Mouse (Mus musculus): ENCODE measurements around the gene BC049730.

BC049730 gene

DNA sequence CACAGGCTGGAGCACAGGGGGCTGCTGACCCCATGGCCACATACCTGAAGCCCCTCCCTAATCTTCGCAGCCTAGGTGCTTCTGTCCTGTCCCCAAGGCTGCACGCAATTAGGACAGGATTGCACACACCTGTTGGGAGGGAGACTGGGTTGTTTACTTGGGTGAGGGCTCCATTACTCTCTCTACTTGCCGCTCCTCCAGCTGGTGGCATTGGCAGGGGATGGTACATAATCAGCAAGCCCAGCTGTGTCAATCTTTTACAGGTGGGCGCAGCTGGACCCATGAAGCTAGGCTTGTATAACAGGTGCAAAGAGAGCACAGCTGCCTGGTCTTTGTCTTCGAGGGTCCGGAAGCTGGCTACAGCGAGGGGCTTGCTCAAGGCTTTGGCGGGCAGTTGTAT lies 53.5 kb downstream of the BC049730 start:
- DNase-seq (ENCODE audit: low read depth, low spot score) = no peak

Measured in retina, adult 2 months (tissue).